Mouse (Mus musculus): Measurements from ENCODE around the gene Slc25a43.

Gene Slc25a43

GRCm38 (mm10) chrX:36823932-36824711 lies 80.7 kb downstream of the Slc25a43 start:
- DNase-seq (ENCODE audit: low read depth, low spot score): no peak

GRCm38 (mm10) chrX:36825032-36825431 lies 81.6 kb downstream of the Slc25a43 start:
- DNase-seq (ENCODE audit: low read depth, low spot score): no peak

Measured in telencephalon, adult 2 months (tissue).